Mouse (Mus musculus): ENCODE measurements around the gene Nlgn3.

Nlgn3 gene

GRCm38 (mm10) chrX:101299055-101299454, at the start of gene Nlgn3:
Nlgn3 (plus strand) TSS chrX:101299168.
- DNase-seq (ENCODE audit: low spot score in 2 of 2) = no peak

DNA sequence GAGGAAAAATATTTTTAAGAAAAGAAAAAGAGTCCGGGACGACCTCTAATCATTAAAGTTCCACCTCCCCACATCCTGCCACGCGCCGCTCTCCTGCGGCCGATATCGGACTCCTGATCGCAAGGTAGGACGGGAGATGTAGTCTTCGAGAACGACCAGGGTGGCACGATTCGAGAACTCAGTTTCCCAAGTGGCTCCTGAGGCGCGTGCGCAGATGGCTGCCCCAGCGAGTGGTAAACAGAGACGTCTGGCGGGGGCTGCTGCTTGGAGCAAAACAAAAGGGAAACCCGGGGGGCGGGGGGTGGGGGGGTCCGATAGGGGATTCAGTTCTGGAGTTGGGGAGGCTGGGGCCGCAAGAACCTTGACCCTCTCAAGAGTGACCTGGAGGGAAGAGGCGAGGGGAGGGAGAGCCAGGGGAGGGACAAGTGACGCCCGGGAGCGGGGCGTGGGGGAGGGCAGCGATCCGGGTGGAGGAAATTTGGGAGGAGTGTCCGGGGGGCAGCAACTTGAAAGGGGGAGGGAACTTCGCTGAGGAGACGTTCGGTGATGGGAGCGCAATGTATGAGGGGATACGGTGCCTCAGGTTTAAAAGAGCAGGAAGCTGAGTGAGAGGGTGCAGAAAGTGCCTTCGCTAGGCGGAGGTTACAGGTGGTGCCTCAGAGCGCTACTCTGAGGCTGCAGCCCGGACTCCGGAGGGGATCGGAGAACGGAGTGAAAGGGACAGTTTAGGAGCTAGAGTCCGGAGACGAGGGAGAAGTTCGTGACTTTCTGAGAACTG, 44.8 kb upstream of the Nlgn3 start, which contains the start of gene Foxo4:
Gene Foxo4, plus strand, starts transcription at position 577 of the 778 bp plus-strand sequence.
- peak; percentile 89 to 90 for DNase-seq (ENCODE audit: low spot score in 2 of 2)

DNA sequence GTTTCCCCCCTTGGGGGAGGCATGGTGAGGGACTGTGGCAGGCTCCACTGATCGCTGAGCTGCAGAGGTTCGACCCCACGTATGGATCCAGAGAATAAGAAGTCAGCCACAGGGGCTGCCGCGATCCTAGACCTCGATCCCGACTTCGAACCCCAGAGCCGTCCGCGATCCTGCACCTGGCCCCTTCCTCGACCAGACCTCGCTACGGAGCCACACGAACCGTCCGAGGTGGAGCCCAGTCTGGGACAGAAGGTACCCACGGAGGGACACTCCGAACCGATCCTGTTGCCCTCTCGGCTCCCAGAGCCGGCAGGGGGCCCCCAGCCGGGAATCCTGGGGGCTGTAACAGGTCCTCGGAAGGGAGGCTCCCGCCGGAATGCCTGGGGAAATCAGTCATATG, 44.2 kb upstream of the Nlgn3 start:
- no peak for DNase-seq (ENCODE audit: low spot score in 2 of 2)

- DNase-seq (ENCODE audit: low spot score in 2 of 2) = no peak
These were observed 42.4 kb upstream of the Nlgn3 start for GRCm38 (mm10) chrX:101256603-101257002.

DNA sequence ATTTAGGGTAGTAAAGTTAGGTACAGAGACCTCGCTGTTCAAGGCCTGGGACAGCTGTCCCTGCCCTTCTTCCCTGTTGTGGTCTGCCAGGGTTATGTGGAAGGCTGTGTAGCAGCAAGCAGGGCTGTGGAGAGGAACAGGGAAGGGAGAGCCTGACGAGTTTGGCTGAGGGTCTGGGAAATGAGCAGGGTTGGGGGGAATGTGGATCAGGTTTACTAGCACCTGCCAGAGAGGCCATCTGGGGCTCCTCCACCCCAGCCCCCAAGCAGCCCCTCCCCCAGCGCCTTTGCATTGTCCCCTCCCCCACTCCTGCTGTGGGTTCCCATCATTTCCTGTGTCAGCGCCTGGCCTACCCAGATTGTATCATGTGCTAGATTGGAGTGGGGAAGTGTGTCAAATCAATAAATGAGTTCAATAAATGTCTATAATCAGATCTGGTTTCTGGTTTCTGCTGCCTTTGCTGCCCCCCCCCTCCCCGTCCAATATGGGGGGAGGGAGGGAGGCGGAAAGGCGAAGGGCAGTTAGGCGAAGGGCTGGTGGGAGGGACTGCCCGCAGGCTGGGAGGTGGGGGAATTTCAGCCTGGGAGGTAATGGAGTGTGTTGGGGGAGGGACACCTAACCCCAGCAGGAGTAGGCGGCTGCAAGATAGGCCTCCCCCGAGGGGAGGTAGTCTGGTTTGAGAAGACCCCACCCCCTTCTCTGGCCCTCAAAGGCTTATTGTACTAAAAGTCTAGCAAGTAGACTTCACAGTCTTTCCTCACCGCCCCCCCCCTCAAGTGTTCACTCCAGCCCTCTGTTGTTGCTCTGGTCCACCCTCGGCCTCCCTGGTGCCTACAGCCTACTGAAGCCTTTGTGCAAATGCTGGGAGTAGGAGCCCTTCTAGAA, 38.3 kb upstream of the Nlgn3 start:
- DNase-seq (ENCODE audit: low spot score in 2 of 2) = no peak

GRCm38 (mm10) chrX:101263892-101264291, 35.1 kb upstream of the Nlgn3 start, which contains the start of gene Gm614:
Gm614 (minus strand) TSS chrX:101263992.
- no peak for DNase-seq (ENCODE audit: low spot score in 2 of 2)

DNA sequence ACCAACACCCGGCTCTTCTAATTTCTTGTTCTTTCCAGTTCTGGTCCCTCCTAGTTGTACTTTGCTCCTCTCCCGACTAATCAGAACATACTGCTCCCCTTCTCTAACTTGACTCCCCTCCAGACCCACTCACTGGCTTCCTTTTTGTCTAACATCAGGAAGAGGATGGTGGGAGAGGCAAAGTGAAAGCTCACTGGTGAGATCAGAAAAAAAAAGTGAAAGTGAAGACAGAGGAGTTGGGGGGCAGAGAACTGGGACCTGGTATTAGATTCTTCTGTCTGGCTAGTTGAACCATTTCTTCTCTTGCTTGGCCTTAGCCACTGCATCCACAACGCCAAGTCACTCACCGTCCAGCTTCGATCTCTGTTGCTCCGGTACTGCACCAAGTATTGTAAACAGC, 32.3 kb upstream of the Nlgn3 start:
- no peak for DNase-seq (ENCODE audit: low spot score in 2 of 2)

- peak in 1 of 2 experiments; percentile 37 for DNase-seq (ENCODE audit: low spot score in 2 of 2)
These were observed 30.8 kb upstream of the Nlgn3 start, which contains the start of gene Il2rg for GRCm38 (mm10) chrX:101268025-101268754. Il2rg (minus strand) TSS chrX:101268255.

GRCm38 (mm10) chrX:101268755-101269124, 30.2 kb upstream of the Nlgn3 start, which contains the start of gene Gm20489:
Gm20489 (minus strand) TSS chrX:101269023.
- no peak for DNase-seq (ENCODE audit: low spot score in 2 of 2)

GRCm38 (mm10) chrX:101273410-101273809, 25.6 kb upstream of the Nlgn3 start:
- no peak for DNase-seq (ENCODE audit: low spot score in 2 of 2)

DNA sequence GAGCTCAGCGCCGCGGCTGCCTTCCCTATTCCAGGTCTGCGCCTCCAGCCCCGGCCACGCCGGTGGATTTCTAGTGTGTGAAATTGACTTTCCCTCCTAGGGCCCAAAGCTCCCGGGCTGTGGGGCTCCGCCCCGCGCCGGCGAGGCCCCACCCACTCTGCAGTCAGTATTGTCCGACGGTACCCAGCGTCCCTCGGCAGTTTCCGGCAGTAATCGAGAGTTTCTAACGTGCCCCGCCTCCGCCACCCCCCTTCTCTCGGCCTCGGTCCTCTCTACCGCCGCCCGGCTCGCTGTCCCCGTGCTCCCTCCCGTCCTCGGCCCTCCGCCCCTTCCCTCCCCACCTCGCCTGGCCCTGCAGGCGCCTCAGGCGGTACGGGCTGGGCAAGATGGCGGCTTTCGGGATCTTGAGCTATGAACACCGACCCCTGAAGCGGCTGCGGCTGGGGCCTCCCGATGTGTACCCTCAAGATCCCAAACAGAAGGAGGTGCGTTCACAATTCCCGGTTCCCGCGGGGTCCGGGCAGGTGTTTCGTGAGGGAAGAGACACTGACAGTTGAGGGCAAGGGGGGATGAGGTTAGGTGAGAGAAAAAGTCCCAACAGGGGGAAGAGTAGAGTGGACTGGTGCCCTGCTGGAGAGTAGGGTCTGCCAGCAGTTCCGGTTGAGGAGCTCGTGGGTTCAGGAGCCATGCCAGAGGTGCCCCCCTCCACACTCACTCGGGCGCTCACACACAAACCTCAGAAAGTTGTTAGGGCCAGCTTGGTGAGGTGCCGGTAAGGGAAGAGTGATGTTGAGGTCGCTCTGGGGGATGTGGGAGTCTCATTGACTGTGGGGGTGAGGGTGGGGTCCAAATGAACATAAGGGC, 24.9 kb upstream of the Nlgn3 start, which contains the start of gene Med12:
Gene Med12, plus strand, starts transcription at position 156 of the 864 bp plus-strand sequence.
- DNase-seq (ENCODE audit: low spot score in 2 of 2) = peak; percentile 90 to 92

GRCm38 (mm10) chrX:101282813-101283212, 16.2 kb upstream of the Nlgn3 start:
- no peak for DNase-seq (ENCODE audit: low spot score in 2 of 2)

DNA sequence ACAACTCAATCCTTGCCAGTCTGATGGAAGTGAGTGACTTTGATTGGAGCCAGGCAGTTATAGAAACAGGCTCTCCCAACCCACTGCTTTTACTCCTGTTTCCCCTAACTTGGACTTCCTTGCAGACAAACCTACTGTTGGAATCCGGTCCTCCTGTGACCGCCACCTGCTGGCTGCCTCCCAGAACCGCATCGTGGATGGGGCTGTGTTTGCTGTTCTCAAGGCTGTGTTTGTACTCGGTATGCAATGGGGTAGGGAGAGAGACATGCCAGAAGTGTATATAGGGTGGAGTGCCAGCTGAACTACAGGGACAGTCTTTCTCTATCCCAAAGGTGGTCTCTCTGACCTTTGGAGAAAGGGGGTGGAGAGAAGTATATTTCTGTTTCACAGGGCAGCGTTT, 13.4 kb upstream of the Nlgn3 start:
- DNase-seq (ENCODE audit: low spot score in 2 of 2) = peak in 1 of 2 experiments; percentile 17

GRCm38 (mm10) chrX:101285953-101286670, 12.9 kb upstream of the Nlgn3 start:
- DNase-seq (ENCODE audit: low spot score in 2 of 2) = no peak

DNA sequence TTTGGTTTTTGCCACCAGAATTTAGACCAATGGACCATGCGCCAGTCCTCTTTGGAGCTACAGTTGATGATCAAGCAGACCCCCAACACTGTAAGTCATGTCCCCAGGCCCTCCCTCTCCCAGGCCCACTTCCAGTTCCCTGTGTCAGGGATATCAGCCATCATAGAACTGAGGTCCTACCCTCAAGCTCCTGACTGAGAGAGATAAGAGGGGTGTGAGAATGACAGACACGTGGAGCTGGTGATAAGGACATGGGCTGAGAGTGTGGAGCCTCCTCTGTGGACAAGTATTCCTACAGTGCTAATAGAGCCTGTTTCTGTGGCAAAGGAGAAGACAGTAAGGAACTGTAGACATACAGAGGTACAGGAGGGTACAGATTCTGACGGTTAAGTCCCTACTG, 11.4 kb upstream of the Nlgn3 start:
- no peak for DNase-seq (ENCODE audit: low spot score in 2 of 2)

GRCm38 (mm10) chrX:101288432-101288831, 10.5 kb upstream of the Nlgn3 start:
- DNase-seq (ENCODE audit: low spot score in 2 of 2) = no peak

DNA sequence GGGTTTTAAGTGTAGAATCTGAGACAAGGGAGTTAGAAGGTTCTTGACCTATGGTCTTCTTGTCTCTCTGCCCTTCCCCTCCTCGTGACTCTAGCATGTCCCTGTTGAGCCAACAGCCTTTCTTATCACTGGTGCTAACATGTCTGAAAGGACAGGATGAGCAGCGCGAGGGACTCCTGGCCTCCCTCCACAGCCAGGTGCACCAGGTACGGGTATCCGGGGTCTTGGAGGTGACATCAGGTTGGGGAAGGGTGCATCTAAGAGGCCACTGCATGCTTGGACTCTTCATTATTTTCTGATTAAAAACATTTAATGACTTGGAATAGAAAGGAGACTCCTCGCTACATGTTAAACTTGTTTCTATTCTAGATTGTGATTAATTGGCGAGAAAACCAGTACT, 9.9 kb upstream of the Nlgn3 start:
- DNase-seq (ENCODE audit: low spot score in 2 of 2) = no peak

- DNase-seq (ENCODE audit: low spot score in 2 of 2) = no peak
These were observed 8.9 kb upstream of the Nlgn3 start for GRCm38 (mm10) chrX:101290111-101290510.

DNA sequence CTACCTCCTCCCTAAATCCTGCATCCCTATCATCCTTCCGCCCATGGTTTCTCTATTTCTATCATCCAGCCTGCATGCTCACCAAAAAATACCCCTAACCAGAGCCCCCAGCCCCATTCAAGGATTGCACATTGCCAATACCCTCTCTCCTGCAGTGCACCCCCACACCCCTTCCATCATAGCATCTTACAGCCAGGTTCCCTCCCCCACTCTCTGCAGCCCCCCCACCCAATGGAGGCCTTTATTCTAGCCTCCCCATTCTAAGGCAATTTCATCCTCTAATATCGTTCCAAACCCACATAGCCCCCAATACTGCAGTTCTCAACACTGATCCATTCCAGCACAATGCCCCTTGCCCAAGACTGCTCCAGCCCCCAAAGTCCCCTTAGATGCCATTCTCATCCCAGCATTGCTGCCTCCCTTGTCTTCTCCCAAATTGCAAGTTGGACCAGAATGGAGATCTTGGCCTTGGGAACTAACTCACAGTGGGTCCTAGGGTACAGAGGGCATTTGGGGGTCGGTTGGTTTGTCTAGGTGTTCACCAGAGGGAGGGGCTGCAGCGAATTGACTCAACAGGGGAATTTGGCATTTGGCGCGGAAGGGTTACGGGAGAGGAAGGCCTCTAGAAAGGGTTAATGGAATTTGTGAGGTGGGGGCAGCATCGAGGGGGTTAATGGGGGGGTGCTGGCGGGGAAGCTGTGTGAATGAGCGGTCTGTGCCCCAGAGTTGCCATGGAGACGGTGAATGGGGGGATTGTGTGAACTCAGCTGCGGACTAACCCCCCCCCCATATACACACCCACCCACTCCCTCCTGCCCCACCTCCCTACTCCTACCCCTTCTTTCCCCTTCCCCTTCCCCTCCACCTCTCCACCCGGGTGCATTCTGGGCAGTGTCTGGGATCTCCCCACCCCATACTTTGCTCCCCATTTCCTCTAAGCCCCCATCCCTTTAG, 782 bp downstream of the Nlgn3 start:
- DNase-seq (ENCODE audit: low spot score in 2 of 2) = no peak

Data from heart, adult 9 months (tissue).